Mouse (Mus musculus): ENCODE measurements around the gene Zc3h4.

DNA sequence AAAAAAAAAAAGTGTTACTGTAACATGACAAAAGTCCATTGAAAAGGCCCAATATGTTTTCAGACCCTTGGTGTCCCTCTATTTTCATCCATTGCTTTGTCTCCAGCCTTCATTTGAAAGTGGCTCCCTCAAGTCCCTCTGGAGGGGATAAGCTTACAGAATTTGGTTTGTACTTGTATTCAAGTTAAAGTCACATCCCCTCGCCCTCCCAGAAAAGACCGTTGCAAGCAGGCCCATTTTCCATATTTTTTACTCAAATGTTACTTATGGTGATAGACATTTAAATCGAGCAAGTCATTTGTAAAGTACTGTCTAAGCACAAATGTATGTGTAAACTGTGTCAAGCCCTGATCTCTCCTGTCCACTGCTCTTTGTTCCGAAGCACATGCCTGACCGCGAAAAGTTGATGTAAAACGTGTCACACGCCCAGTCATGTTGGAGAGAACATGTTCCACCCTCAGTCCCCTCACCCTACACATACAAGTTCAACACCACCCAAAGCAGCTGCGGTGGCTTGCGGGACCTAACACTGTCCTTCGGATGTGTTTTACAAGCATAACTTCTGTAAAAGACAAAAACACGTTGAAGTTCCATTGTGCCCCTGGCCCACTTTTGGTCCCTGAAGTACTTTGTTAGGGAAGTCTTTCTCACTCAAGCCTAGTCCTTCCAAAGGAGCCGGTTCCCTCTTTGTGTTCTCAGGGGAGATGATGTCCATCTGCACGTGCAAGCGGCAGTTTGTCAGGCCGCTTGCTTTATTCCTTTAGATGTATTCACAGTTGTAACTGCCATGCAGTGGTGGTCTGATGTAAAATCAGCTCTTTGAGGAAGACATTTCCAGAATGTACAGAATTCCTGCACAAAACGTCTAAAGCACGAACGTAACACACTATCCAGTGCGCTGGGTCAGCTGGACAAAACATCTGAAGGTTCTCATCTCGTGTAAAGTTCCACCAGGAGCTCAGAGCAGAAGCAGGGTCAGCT is 2.5 kb downstream of the Zc3h4 start:
- TF ChIP-seq CTCF (IDR thresholded peaks at IDR 0.05; ENCODE audit: low read depth) (no peak), EP300 (IDR thresholded peaks at IDR 0.05; ENCODE audit: low read depth) (no peak)

Data from heart, postnatal 0 days (tissue).